In genomic region chr15:100905006-100905405, GRCm38 (mm10) we compare ENCODE assay signal across 19 mouse cellular contexts. TPM values are rescaled to one million over a fixed set of nuclear protein-coding genes. Genes with fewer than 3 reads are reported as not detected.
DNase-seq lines count a peak whose midpoint lies in the region; ATAC-seq lines count a peak whose summit lies in the region.
"Had no signal": no experiment of that assay in that cellular context is flagged by ENCODE, and none has a peak within 500 bp of the region (broad histone marks: within the 10 kb centered on the region; RNA-seq: fewer than 3 reads in every experiment).

No protein-coding gene starts in this region.

- H3K9me3 ChIP-seq in hindbrain, embryonic 13.5 days, result no peaks in the 10 kb centered on the region
- no peaks in the 10 kb centered on the region for H3K9me3 ChIP-seq in hindbrain, embryonic 16.5 days (ENCODE audit: control insufficient read depth, low read length)
- H3K9me3 ChIP-seq in kidney, embryonic 15.5 days (replicated peaks), result no peaks in the 10 kb centered on the region
- H3K9me3 ChIP-seq: embryonic facial prominence, embryonic 13.5 days; forebrain, embryonic 12.5 days; heart, embryonic 13.5 days; hindbrain, embryonic 15.5 days; limb, embryonic 12.5 days; lung, embryonic 15.5 days; midbrain, embryonic 15.5 days had no signal

- no peaks in the 10 kb centered on the region for H3K27me3 ChIP-seq in hindbrain, embryonic 13.5 days
- no peaks in the 10 kb centered on the region for H3K27me3 ChIP-seq in hindbrain, embryonic 16.5 days (replicated peaks; ENCODE audit: control insufficient read depth, insufficient read depth, low read length)
- H3K27me3 ChIP-seq in kidney, embryonic 15.5 days, result no peaks in the 10 kb centered on the region
- H3K27me3 ChIP-seq: embryonic facial prominence, embryonic 13.5 days; forebrain, embryonic 12.5 days; heart, embryonic 13.5 days; hindbrain, embryonic 15.5 days; limb, embryonic 12.5 days; lung, embryonic 15.5 days; midbrain, embryonic 15.5 days had no signal

- H3K27ac ChIP-seq in hindbrain, embryonic 13.5 days, result 0 out of 2 replicates have a peak overlapping the region, but pooled peaks have one; percentile 9
- no peak overlapping the region for H3K27ac ChIP-seq in hindbrain, embryonic 16.5 days (ENCODE audit: low read depth, low read length)
- no peak overlapping the region for H3K27ac ChIP-seq in kidney, embryonic 15.5 days
- H3K27ac ChIP-seq: embryonic facial prominence, embryonic 13.5 days; forebrain, embryonic 12.5 days; heart, embryonic 13.5 days; hindbrain, embryonic 15.5 days; limb, embryonic 12.5 days; lung, embryonic 15.5 days; midbrain, embryonic 15.5 days had no signal

- H3K36me3 ChIP-seq in hindbrain, embryonic 13.5 days, result peaks cover 15% of the 10 kb centered on the region
- H3K36me3 ChIP-seq in hindbrain, embryonic 16.5 days (ENCODE audit: control insufficient read depth, insufficient read depth, low read length), result peaks cover 2% of the 10 kb centered on the region
- H3K36me3 ChIP-seq in kidney, embryonic 15.5 days, result 0 out of 2 replicates have a peak, but pooled peaks cover 8% of the 10 kb centered on the region
- H3K36me3 ChIP-seq: embryonic facial prominence, embryonic 13.5 days; heart, embryonic 13.5 days; hindbrain, embryonic 15.5 days; limb, embryonic 12.5 days; lung, embryonic 15.5 days had no signal

- H3K4me1 ChIP-seq in hindbrain, embryonic 13.5 days (replicated peaks), result peaks cover 26% of the 10 kb centered on the region
- H3K4me1 ChIP-seq in hindbrain, embryonic 16.5 days (ENCODE audit: control insufficient read depth, insufficient read depth, low read depth, low read length), result peaks cover 16% of the 10 kb centered on the region
- H3K4me1 ChIP-seq in kidney, embryonic 15.5 days, result peaks cover 10% of the 10 kb centered on the region
- H3K4me1 ChIP-seq: heart, embryonic 13.5 days; limb, embryonic 12.5 days; lung, embryonic 15.5 days had no signal

- DNase-seq in CD8-positive naive resting alpha-beta T cell, adult 2 months (ENCODE audit: low read depth in 2 of 2, low spot score in 2 of 2), result peak; percentile 78 to 81
- peak; percentile 86 for DNase-seq in thymus, postnatal 0 days (ENCODE audit: low spot score)
- DNase-seq in adipocyte (ENCODE audit: low spot score), result no peak
- no peak for DNase-seq in frontal cortex, postnatal 36 days (ENCODE audit: low spot score in 2 of 2)
- DNase-seq: adrenal gland, adult 2 months; gastrocnemius, postnatal 10 days; kidney, postnatal 25 days had no signal

- H3K9ac ChIP-seq in hindbrain, embryonic 13.5 days, result no peak overlapping the region
- H3K9ac ChIP-seq in hindbrain, embryonic 16.5 days (ENCODE audit: low read depth, low read length), result no peak overlapping the region
- H3K9ac ChIP-seq in kidney, embryonic 15.5 days, result no peak overlapping the region
- H3K9ac ChIP-seq: embryonic facial prominence, embryonic 13.5 days; forebrain, embryonic 12.5 days; heart, embryonic 13.5 days; hindbrain, embryonic 15.5 days; limb, embryonic 12.5 days; lung, embryonic 15.5 days; midbrain, embryonic 15.5 days had no signal

- no peak for ATAC-seq in hindbrain, embryonic 13.5 days (ENCODE audit: low FRiP score)
- ATAC-seq in hindbrain, embryonic 16.5 days, result no peak
- peak; percentile 69 for ATAC-seq in megakaryocyte progenitor cell, adult 5-6 weeks (replicated peaks; ENCODE audit: poor library complexity)
- no peak for ATAC-seq in kidney, embryonic 15.5 days (replicated peaks; ENCODE audit: low FRiP score)
- ATAC-seq: midbrain, embryonic 15.5 days had no signal

- whole genome bisulfite sequencing in hindbrain, embryonic 13.5 days, result 47% methylated on average over 2 of the region's 2 CpGs
- 36% methylated on average over 2 of the region's 2 CpGs for WGBS in hindbrain, embryonic 16.5 days
- 22% methylated on average over 2 of the region's 2 CpGs for WGBS in kidney, embryonic 15.5 days

- H3K4me3 ChIP-seq in hindbrain, embryonic 13.5 days, result no peak overlapping the region
- H3K4me3 ChIP-seq in hindbrain, embryonic 16.5 days (ENCODE audit: low read length), result no peak overlapping the region
- H3K4me3 ChIP-seq in kidney, embryonic 15.5 days (replicated peaks), result no peak overlapping the region
- H3K4me3 ChIP-seq: embryonic facial prominence, embryonic 13.5 days; forebrain, embryonic 12.5 days; heart, embryonic 13.5 days; hindbrain, embryonic 15.5 days; limb, embryonic 12.5 days; lung, embryonic 15.5 days; midbrain, embryonic 15.5 days had no signal

- no peak overlapping the region for H3K4me2 ChIP-seq in hindbrain, embryonic 13.5 days
- H3K4me2 ChIP-seq in hindbrain, embryonic 16.5 days (ENCODE audit: low read length), result no peak overlapping the region
- H3K4me2 ChIP-seq in kidney, embryonic 15.5 days, result no peak overlapping the region
- H3K4me2 ChIP-seq: embryonic facial prominence, embryonic 13.5 days; forebrain, embryonic 12.5 days; heart, embryonic 13.5 days; hindbrain, embryonic 15.5 days; limb, embryonic 12.5 days; lung, embryonic 15.5 days; midbrain, embryonic 15.5 days had no signal

RNA-seq across cellular contexts. Expression of gene Scn8a, which starts 35.3 kb away (rescaled TPM):
- polyA plus RNA-seq in hindbrain, embryonic 13.5 days (2015; fragmentation: Nextera tagmentation; extraction: Ambion mirVana), result 18.8 and 19.7 TPM in 2 replicates
- polyA plus RNA-seq in hindbrain, embryonic 16.5 days (2015; fragmentation: Nextera tagmentation; extraction: Ambion mirVana), result 11.6 and 20.0 TPM in 2 replicates
- not detected in 2 replicates for total RNA-seq in megakaryocyte progenitor cell, adult 5-6 weeks (2015)
- total RNA-seq in megakaryocyte progenitor cell, adult 5-6 weeks (2017), result not detected in 2 replicates
- polyA plus RNA-seq in thymus, postnatal 0 days (2015; fragmentation: Nextera tagmentation; extraction: Ambion mirVana), result 2.0 and 2.1 TPM in 2 replicates
- polyA plus RNA-seq in kidney, embryonic 15.5 days (2015; fragmentation: Nextera tagmentation; extraction: Ambion mirVana), result 11.9 and 13.3 TPM in 2 replicates
- polyA plus RNA-seq: C2C12 had no signal

Comparison
In these comparisons a context has a peak if more than half of its experiments do, and no peak if none do; other contexts are left out.
1. DNase-seq: peak in CD8-positive naive resting alpha-beta T cell, adult 2 months (2 of 2) and thymus, postnatal 0 days (single experiment); none in adipocyte (single experiment) and frontal cortex, postnatal 36 days (0 of 2).